ENCODE assay signal across 22 mouse cellular contexts in genomic region chr11:74930391-74930790, GRCm38 (mm10).
"Had no signal": no experiment of that assay in that cellular context is flagged by ENCODE, and none has a peak within 500 bp of the region (broad histone marks: within the 10 kb centered on the region; RNA-seq: fewer than 3 reads in every experiment).

No protein-coding gene starts in this region.

- H3K4me3 ChIP-seq: gastrocnemius, adult 2 months; heart, adult 2 months; heart, embryonic 13.5 days; heart, embryonic 15.5 days; hindbrain, embryonic 10.5 days; hindbrain, embryonic 12.5 days; intestine, embryonic 15.5 days; layer of hippocampus, adult 2 months; left cerebral cortex, adult 2 months; limb, embryonic 10.5 days; limb, embryonic 12.5 days; liver, embryonic 13.5 days; liver, embryonic 15.5 days had no signal

- H3K27ac ChIP-seq: gastrocnemius, adult 2 months; heart, adult 2 months; heart, embryonic 13.5 days; heart, embryonic 15.5 days; hindbrain, embryonic 10.5 days; hindbrain, embryonic 12.5 days; hindbrain, embryonic 14.5 days; intestine, embryonic 15.5 days; layer of hippocampus, adult 2 months; left cerebral cortex, adult 2 months; limb, embryonic 10.5 days; limb, embryonic 12.5 days; liver, embryonic 13.5 days; liver, embryonic 15.5 days had no signal

- H3K27me3 ChIP-seq: heart, embryonic 13.5 days; heart, embryonic 15.5 days; hindbrain, embryonic 12.5 days; intestine, embryonic 15.5 days; limb, embryonic 12.5 days; liver, embryonic 13.5 days; liver, embryonic 15.5 days had no signal

- DNase-seq: gastrocnemius, adult 2 months; gastrocnemius, postnatal 10 days; gastrocnemius, postnatal 25 days; heart, adult 2 months; heart, postnatal 4 days; kidney, adult 18-20 months; kidney, adult 8-10 months; kidney, postnatal 10 days; kidney, postnatal 4 days; liver; liver, embryonic 13.5 days had no signal
